Mouse (Mus musculus) CH12F3 (cell line): Measurements from ENCODE around the gene Spaar.

Experiments used
- in situ Hi-C: fragments of 300-500 bp; cut with MboI; formaldehyde crosslinking; loops from 2 replicates; pipeline ENCODE4 v1.14.3; 2020; ENCODE audit warnings: low sequenced_read_pairs

Spaar gene

DNA sequence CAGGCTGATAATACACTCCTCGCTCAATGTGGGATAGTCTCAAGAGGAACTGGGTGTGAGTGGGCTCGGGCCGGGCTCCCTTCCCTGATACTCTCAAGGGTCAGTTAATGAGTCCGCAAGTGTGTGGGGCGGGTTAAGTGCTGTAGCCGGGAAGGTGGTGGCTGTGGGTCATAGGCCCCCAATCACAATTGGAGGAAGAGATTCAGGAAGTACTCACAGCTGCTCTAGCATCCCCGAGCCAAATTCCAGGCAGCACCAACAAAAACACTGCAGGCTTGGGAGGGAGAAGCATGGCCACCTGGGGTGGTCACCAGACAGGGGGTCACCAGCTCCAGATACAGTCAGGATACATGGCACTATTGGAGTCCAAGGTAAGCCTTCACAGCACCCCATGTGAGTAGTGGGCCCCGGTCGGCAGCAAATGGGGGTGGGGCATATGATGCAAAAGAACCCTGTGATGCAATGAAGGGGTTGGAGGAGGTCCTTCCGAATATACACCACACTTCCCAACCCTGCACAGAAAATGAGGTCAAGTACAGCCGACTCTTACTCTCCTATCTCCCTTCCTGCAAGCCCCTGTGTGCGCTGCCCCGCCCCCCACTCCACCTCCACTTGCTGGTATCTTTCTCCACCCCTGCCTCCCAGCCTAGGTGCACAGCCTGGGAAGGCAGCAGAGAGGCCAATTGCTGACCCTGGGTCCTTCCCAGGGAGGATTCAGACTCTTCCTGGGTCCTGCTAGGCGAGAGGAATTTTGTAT is at the start of gene Spaar:
Spaar (plus strand) TSS at position 241 of the 757 bp plus-strand sequence.
- in situ Hi-C loops, result loop anchor here (25.0 kb wide), 2 partner anchors 132 to 257 kb away; partner anchors contain the start of genes Ccin and Olfr155

DNA sequence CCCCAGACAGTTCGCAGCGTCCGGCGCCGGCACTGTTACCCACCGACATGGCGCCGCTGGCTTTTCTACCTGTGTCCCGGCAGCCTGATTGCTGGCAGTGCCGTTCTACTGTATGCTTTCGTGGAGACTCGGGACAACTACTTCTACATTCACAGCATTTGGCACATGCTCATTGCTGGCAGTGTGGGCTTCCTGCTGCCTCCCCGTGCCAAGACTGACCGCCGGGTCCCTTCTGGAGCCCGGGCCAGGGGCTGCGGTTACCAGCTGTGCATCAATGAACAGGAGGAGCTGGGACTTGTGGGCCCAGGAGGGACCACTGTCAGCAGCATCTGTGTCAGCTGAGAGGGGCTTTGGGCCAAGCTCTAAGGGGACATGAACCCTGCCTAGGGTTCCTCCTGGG is 39.8 kb upstream of the Spaar start:
- in situ Hi-C loops, result no loop called here

GRCm38 (mm10) chr4:43691026-43691425 is 38.8 kb upstream of the Spaar start:
- in situ Hi-C loops, result no loop called here

GRCm38 (mm10) chr4:43693806-43694241 is 36.0 kb upstream of the Spaar start:
- in situ Hi-C loops, result no loop called here

GRCm38 (mm10) chr4:43694439-43695248 is 35.2 kb upstream of the Spaar start:
- in situ Hi-C loops, result no loop called here

GRCm38 (mm10) chr4:43695249-43695671 is 34.6 kb upstream of the Spaar start:
- in situ Hi-C loops, result no loop called here

GRCm38 (mm10) chr4:43696561-43696960 is 33.3 kb upstream of the Spaar start:
- in situ Hi-C loops, result no loop called here

DNA sequence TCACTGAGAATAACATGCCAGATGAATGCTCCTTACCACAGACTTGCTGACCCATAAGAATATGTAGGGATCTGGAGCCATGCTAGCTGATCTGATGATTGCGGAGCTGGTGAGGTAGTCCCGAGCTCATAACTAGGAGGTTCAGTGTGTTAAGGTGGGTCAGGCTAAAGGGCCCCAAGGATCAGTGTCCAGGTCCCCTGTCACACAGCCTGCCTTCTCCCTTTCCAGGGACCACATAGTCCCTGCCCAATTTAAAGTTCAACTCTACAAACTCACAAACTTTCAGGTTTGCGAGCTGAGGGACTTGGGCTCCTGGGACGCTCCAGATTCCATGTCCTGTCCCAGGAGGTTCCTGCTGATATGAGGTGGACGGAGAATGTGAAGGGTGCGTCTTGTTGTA is 29.1 kb upstream of the Spaar start, which contains the start of gene Olfr70:
Olfr70 (minus strand) TSS at position 101 of the 400 bp plus-strand sequence.
- in situ Hi-C loops, result no loop called here

DNA sequence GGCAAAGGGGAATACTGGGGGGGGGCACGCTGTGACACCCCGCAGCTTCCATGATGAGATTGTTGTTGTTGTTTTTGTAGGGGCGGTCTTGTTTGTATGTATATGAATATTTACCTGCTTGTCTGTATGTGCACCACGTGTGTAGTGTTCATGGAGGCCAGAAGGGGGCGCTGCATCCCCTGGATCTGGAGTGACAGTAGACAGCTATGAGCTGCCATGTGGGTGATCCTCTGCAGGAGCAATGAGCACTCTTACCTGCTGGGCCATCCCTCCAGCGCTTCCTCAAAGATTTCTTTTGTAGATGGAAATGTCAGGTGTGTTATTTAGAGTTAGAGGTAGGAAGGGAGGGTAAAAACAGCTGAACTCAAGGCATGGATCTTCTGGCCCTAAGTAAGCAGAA is 26.4 kb upstream of the Spaar start:
- in situ Hi-C loops, result no loop called here

- in situ Hi-C loops, result no loop called here
Observed at GRCm38 (mm10) chr4:43703851-43704250, 26.0 kb upstream of the Spaar start.

DNA sequence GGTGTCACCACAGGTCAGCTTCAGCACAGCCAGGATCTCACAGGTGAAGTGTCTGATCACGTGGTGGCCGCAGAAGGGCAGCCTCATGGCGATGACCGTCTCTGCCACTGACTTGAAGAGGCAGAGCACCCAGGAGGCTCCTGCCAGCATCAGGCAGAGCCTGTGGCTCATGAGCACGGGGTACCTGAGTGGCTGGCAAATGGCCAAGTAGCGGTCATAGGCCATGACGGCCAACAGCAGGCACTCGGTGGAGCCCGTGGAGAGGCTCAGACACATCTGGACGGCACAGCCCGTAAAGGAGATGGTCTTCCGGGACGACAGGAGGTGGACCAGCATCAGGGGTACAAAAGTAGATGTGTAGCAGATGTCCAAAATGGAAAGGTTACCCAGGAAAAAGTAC is 23.8 kb upstream of the Spaar start:
- in situ Hi-C loops, result no loop called here

GRCm38 (mm10) chr4:43709869-43710268 is 20.0 kb upstream of the Spaar start, which contains the start of gene Olfr71:
Gene Olfr71 (minus strand): TSS chr4:43710255.
- in situ Hi-C loops, result no loop called here

DNA sequence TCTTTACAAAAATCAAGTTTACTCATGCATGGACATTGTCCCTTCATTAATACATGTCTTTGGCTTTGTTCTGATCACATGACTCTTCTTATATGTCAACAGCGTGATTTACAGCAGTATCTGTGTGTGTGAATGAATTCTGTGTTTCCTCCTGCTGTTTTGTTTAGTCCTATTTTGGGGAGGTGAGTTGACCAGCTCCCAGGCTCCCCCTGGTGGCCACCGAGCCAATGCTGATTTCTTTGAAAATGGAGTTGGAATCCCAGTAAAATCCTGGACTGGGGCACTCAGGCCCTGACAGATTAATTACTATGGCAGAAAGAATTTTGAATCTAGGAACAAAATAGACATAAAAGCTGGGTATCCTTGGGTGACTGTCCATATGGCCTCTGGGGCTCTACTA is 18.0 kb upstream of the Spaar start:
- in situ Hi-C loops, result no loop called here

- in situ Hi-C loops, result no loop called here
Observed at GRCm38 (mm10) chr4:43713652-43714219, 16.1 kb upstream of the Spaar start.

DNA sequence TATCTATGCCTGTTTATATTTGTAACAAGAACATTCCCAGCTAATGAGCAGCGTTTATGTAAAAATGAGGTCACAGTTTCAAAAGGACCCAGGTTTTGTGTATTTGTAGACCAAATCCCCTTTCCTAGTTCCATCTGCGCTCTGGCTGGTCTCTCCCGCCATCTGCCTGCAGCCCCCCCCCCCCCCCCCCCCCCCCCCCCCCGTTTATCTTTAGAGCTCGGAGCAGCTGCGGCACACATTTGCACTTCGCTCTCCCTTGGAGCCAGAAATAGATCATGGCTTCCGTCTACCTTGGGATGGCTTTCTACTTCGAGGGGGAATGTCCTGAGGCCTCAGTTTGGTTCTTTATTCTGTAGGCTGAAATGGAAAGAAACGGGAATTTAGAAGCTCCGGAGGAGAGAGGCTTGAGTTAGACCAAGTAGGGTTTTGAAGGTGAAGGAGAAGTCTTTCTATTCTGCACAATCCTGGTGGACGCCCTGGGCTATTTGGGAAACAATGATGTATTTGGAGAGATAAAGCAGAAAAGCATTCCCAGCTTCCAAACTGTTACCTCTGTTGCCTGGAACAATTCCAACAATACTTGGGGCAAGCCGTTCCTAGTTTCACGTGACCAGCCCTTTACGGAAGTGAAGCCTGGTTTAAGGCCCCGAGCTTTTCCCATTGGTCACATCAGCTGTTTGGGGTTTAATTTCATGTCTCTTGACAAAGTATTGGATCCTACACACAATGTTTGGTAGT is 9.2 kb upstream of the Spaar start:
- in situ Hi-C loops, result no loop called here

DNA sequence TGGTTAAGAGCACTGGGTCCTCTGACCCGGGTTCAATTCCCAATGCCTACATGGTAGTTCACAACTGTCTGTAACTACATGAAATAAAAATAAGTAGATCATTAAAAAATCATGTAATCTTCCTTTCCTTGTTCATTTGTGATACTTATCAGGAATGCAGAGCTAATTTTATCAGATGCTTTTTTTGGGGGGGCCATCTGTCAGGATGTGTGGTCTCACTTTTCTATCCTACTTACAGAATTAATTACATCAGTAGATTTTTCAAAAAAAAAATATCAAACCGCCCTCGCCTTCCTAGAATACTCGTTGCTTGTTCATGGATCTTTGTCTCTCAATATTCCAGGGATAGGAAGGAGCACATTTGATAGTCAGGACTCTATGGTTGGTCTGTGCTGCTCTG is 7.6 kb upstream of the Spaar start:
- in situ Hi-C loops, result no loop called here

DNA sequence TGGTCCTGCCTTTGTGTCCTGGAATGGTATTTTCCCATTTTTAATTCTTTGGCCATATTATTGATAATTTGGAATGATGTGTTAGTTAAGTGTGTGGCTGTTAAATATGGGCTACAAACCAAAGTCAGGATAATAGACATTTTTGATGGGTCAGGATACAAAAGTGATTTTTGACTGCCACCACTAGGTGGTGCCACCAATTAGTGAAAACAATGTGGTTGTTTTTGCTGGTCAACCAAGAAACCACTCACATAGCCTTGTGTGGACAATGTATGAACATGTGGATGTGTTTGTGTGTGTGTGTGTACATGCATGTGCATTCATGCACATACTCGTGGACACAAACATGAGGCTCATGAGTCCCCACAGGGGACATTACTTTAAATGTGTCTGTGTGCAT is 5.1 kb upstream of the Spaar start:
- in situ Hi-C loops, result loop anchor here (25.0 kb wide), 2 partner anchors 138 to 263 kb away; partner anchors contain the start of genes Ccin and Olfr155

GRCm38 (mm10) chr4:43726228-43726993 is 3.4 kb upstream of the Spaar start:
- in situ Hi-C loops, result loop anchor here (25.0 kb wide), 2 partner anchors 136 to 261 kb away; partner anchors contain the start of genes Ccin and Olfr155

- in situ Hi-C loops, result loop anchor here (25.0 kb wide), 2 partner anchors 135 to 260 kb away; partner anchors contain the start of genes Ccin and Olfr155
Observed at GRCm38 (mm10) chr4:43726995-43727394, 2.8 kb upstream of the Spaar start, which contains the start of gene Hrct1. Gene Hrct1 (plus strand): TSS chr4:43727188.
